Mouse (Mus musculus): ENCODE results near the gene Fam110a. TPM values are rescaled to one million over a fixed set of nuclear protein-coding genes. Genes with fewer than 3 reads are reported as not detected.
"Not testable (repeated sequence)": the region's sequence is repeated elsewhere in the genome, so short reads cannot be mapped to it uniquely, and the experiment has no call there.

Fam110a gene
- total RNA-seq, 2 experiments from 2014 or later, result 9.0 to 11.1 TPM

DNA sequence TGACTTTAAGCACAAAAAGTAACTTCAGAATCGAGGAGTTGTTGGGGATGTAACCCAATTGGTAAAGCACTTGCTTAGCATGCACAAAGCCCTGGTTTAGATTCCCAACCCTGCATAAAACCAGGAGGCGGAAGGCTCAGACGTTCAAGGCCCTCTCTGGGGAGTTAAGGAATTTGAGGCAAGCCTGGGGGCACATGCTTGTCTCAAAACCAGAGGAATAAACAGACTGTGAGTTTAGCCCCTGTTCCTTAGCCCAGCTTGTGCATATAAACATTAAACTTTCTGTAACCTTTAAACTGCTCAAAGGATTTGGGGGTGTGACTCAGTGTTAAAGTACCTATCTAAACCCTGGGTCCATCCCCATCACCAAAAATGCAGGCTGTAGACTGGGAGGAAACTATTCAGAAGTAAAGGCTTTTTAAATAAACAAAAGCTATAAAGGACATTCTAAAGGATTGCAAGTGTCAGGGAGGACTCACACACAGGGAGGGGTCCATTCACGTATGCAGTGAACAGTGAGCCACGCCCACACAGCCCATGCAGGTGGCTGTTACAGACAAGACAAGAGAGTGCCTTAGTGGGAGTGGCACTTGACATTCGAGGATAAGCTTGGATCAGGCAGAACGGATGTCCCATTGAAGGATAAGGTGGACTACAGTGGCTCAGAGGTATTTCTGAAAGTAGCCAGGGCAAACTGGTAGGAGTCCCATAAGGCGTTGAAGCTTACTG lies 17.9 kb upstream of the Fam110a start:
- DNase-seq (ENCODE audit: low spot score in 2 of 2), result no peak

DNA sequence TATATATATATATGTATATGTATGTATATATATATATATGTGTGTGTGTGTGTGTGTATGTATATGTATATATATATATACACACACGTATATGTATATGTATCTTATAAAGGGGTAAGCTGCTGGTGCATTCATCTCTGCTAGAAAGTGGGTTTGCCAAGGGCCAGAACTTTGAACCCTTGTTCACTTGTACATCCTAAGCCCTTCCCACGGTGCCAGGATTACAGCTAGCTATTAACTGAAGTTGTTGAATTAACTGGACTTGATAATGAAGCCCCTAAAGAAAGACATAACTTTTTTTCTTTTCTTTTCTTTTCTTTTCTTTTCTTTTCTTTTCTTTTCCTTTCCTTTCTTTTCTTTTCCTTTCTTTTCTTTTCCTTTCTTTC lies 17.2 kb upstream of the Fam110a start:
- DNase-seq (ENCODE audit: low spot score in 2 of 2), result not testable (repeated sequence)

DNA sequence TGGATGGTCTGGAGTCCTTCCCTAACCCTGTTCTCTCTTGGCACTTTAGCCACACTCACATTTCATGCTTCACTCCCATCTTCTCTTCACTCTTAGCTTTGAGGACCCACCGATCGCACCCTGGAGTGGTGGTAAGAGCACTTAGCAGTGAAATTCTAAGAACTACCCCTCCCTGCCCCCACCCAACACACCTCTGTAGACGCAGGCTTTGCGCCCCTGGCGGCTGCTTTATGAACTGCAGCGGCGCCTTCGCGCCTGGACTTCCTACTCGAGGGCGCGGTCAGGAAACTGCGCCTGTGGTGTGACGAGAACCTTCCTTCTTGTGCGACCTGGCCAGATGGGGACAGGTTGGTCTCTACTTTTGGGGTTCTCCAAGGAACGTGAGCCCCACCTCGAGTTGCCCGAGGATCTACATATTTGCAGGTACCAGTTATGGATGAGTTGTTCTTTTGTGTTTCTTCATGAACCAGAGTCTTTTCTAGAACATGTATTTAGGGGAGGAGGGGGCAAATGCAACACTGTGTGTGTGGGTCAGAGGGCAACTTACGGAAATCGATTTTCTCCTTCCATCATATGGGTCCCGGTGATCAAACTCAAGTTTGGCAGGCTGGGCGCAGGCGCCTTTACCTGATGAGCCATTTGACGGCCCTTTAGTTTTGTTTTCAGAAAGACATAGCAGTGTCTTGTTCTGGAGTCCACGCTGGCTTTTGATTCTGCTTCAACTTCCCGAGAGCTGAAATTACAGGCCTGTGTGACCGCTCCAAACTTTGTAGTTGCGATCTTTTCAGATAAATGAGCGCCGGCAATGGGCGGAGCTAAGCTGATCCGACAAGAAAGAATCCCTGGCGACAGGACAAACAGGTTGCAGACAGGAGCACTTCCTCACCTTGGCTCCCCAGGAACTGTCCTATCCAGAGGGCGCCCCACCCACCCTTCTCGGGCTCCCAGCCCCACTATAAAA lies 16.5 kb upstream of the Fam110a start, which contains the start of gene Slc52a3:
TSS of gene Slc52a3 (plus strand) at position 283 of the 961 bp plus-strand sequence.
- DNase-seq (ENCODE audit: low spot score in 2 of 2), result peak; percentile 88 to 90

DNA sequence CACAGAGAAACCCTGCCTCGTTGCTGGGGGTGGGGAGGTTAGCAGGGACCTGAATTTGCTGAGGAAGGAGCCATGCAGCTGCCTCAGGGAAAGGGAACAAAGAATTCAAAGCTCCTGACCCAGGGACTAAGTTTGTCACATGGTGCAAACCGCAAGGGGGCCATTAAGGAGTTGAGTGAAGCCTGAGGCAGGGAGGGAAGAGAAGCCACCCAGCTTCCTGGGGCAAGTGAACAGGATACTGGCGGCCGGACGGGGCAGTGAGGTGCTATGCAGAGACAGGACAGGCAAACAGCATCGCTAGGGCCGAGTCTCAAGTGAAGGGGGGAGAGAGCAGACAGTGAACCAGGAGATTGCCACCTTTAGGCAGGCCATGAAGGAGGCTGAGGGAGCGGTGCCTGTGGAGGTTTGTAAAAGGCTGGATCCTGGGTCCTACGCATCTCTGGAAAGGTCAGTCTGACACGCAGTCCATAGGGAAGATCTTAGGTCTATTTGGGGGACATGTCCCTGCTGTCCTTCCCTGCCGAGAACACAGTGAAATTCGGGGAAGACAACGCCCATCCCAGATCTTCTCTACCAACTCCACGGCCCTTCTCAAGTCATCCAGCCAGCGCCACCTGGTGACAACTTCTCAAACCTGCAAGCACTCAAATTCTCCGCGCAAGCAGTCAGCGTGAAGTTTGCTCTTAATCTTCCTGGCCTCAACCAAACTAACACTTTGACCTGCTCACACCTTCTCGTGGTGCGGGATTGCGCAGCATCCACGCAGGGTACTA lies 14.5 kb upstream of the Fam110a start:
- DNase-seq (ENCODE audit: low spot score in 2 of 2), result peak; percentile 84 to 86

DNA sequence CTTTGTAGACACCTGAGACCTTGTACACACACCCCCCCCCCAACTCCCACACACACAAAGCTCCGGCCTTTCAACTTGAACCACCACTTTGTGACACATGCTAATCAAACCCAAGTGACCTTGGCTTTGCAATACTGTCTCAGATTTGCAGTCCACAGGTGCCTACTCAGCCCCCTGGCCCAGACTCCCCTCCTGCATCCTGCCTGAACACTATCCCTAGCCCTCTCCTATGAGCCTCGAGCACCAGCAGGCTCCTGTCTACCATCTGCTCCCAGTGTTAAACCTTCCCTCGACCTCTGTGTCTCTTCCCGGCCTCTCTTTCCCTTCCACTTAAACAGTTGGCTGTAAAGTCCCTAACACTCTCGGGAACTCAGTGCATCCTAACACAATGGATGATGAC lies 11.4 kb upstream of the Fam110a start:
- DNase-seq (ENCODE audit: low spot score in 2 of 2), result no peak

DNA sequence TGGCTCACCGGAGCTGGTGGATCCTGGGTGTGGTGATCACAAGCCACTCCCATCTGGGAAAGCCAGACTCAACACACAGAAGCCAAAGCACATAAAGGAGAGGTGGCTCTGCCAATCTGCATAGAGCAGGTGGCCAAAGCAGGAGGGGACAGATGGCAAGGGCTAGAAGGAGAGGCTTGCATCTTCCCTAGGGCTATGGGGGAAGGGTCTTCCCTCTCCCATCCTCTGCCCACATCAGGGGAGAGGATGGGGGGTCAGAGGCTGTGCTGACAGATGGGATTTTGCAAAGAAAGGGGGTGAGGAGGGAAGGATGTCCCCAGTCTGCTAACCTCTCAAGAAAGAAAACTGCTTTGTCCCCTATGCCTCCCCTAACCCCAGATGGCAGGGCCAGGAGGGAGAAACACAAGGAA lies 11.0 kb upstream of the Fam110a start:
- no peak for DNase-seq (ENCODE audit: low spot score in 2 of 2)

DNA sequence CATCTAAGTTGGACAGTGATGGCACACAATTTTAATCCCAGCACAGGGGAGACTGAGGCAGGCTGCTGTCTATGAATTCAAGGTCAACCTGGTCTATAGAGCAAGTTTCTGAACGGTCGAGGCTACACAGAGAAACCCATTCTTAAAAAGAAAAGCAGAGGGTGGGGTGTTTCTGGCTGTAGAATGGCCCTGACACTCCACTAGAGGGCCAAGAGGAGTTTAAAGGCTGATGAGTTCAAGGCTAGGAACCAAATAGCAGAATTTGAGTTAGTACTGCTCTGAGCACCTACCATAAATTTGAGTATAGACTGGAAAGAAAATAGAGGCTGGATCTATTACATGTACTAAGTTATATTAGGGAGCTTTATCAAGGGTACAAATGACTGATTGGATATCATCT lies 9.0 kb upstream of the Fam110a start:
- no peak for DNase-seq (ENCODE audit: low spot score in 2 of 2)

DNA sequence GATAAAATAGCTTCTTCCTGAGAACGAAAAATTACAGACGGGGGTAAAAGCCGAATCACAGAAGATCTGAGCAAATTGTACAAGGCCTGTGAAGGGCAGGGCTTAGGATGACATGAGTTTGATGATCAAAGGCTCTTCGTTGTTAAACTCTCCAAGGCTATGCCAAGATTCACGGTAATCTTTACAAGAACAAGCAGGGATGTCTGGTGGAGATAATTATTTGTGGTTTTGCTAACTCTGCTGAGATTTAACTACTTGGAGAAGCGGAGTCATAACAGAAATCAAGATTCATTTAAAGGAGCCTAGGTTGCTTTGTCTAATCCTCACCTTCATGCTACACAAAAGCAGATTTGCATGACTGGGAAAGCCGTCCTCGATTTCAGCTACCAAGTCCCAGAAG lies 6.9 kb upstream of the Fam110a start:
- no peak for DNase-seq (ENCODE audit: low spot score in 2 of 2)

DNA sequence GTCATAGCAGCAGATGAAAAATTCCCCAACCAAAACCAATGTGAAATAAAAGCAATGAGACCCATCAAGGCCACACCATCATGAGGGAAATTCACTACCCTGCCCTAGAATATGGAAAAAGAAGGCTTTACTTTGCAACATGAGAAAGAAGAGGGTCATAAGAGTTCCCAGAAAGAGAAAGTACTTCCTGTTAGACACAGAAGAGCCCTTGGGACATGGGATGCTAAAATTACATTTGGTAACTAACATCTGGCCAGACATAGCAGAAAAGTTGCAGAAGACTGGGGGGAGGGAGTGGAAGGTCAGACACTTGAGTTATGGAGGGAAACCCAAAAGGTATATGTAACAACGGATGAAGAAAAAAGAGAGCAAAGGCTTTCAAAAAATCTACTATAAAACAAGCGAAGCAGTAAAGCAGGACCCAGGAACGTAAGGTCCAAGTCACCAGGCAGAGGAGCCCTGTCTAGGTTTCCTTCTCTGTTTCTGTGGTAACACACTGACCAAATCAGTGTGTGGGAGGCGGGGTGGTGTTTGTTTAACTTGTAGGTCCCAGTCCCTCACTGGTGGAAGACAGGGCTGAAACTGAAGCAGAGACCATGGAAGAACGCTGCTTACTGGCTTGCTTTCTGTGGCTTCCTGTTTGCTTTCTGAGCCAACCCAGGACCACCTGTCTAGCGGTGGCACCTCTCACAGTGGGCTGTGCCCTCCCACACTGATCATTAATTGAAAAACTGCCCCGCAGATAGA lies 5.6 kb upstream of the Fam110a start:
- DNase-seq (ENCODE audit: low spot score in 2 of 2), result no peak

DNA sequence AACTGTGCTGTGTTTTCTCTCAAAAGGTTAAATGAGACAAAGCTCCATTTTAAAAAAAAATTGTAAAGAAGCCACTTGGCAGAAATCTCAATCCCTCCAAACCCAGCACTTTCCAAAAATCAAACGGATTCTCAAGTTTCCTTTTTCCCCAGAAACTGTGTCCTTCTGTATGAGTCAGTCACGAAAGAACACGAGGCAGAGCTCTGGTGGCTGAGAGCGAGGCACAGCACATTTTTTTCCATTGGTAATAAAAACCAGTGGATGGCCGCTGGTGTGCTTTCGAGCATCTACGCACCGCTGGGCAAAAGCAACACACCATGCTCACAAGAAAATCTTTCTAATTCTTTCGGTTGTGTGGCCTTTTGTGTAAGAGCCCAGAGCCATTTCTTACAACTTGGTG lies 4.0 kb upstream of the Fam110a start:
- DNase-seq (ENCODE audit: low spot score in 2 of 2), result no peak

DNA sequence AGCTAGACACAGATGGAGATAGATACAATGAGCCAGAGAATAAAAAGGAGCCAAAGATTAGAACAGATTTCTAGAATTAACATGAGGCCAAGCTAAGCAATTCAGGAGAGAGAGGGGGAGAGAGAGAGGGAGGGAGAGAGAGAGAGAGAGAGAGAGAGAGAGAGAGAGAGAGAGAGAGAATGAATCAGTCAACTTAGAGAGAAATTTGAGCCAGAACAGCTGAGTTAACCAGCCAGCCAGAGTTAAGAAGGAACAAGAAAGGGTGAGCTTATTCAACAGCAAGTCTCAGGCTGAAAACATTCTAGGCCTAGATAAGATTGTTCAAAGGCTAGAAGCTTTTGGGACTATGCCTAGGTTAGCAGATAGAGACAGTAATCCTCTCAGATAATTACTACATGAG lies 2.5 kb upstream of the Fam110a start:
- DNase-seq (ENCODE audit: low spot score in 2 of 2), result no peak

DNA sequence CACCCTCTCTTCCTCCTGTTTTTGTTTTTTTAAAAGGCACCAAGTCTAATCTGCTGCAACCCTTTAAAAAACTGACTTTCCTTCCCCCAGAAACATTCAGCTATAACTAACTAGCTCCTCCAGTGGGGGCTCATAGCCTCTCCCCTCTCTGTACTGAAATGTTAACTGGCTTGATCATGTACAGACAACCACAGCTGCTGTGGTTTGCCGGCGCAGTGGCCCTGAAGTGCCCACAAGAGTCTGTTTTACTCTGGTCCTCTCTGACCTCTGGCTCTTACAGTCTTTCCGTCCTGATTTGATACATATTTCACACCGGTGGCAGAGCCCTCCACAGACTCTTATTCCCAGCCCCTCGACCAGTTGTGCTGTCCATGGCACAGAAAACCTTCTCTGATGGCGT lies 1.2 kb upstream of the Fam110a start:
- no peak for DNase-seq (ENCODE audit: low spot score in 2 of 2)

DNA sequence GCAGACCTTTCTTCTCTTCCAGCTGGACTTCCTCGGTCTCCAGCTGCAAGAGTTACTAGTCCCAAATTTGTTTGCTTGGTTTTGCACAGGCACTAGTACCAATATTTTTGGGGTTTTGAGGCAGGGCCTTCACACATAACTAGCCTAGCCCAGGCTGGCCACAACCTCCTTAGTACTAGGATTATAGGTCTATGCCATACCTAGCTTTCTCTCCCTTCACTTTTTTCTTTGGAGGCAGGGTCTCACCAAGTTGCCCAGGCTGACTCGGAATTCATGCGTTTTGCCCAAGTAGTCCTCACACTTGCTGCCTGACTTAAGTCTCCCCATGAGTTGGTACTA lies 305 bp upstream of the Fam110a start:
- no peak for DNase-seq (ENCODE audit: low spot score in 2 of 2)

DNA sequence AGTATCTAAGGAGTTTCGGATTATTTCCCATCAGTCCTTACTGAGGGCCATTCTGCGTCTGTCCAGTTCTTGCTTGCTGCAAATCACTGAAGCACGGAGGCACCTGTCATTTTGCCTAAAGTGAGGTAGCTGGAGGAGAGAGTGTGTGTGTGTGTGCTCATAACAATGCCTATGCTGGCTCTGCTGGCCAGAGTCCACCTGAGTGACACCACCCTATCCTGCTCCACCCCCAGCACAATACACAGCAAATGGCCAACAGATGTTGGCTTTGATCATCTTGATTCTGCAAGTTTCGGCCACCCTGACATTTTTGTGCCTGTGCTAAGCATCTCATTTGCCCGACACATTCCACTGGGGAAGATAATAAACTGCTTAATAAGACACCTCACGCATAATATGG lies 1.5 kb downstream of the Fam110a start:
- no peak for DNase-seq (ENCODE audit: low spot score in 2 of 2)

DNA sequence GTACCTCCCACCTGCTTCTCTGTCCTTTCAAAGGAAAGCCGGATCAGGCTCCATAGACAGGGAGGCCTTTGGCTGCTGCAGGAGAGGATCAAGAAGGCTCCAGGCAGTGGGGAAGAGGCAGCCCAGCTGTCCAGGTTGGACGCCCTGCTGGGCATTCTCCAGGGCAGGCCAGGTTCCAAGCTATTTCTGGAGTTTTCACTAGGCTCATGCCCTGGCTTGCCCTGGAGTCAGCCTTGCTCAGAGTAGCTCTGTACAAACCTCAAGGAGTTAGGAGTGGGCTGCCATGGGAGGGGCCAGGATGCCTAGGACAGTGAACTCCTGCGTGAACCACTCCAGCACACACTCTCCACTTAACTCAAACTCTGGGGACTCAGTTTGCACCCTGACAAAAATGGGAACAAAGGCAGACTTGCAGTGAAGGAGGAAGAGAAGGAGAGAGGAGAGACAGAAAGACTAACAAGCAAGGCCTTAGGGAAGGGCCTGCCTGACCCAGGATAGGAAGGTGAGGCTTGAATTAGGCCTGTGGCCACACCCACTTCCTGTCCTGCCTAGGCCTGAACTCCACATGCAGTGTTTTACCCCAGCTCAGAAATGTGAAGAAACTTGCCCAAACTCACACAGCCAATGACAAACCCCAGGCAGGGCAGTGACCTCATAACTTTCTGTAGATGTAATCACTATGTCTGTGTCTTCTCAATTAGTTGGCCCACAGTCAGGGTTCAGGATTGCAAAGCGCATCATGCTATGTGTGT lies 2.2 kb downstream of the Fam110a start:
- DNase-seq (ENCODE audit: low spot score in 2 of 2), result peak in 1 of 2 experiments; percentile 18

DNA sequence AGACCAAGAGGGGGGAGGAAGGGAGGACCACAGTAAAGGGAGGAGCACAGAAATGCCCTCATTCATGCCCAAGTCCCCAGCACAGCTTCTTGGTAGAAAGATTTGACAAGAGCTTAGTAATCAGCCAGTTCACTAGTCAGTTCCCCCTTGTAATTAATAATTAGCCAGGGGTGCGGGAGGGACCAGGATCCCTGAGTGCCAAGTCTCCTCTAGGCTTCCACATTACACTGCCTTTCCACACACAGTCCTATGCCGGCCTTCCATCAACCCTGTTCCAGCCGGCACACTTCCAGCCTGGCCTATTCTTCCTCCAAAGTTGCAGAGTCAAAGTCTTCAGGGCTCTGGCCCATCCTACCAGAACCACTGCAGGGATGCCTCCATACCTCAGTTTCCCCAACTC lies 4.0 kb downstream of the Fam110a start:
- no peak for DNase-seq (ENCODE audit: low spot score in 2 of 2)

DNA sequence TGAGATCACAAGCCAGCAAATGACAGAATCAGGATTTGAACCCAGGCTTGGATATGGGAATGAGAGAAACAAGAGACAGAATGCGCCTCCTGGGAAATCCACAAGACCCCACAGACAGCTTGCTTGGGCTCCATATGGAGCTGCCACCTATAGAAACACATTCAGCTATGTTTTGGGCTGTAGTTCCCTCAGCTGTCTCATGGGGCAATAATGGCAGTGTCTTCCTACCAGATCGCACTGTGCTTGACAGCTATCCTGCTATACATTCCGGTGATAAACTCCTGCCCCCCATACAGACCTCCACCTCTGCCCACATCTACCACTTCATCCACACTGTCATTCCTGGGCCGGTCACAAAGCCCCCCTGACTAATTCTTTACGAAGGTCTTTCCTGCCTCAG lies 4.7 kb downstream of the Fam110a start:
- DNase-seq (ENCODE audit: low spot score in 2 of 2), result no peak

DNA sequence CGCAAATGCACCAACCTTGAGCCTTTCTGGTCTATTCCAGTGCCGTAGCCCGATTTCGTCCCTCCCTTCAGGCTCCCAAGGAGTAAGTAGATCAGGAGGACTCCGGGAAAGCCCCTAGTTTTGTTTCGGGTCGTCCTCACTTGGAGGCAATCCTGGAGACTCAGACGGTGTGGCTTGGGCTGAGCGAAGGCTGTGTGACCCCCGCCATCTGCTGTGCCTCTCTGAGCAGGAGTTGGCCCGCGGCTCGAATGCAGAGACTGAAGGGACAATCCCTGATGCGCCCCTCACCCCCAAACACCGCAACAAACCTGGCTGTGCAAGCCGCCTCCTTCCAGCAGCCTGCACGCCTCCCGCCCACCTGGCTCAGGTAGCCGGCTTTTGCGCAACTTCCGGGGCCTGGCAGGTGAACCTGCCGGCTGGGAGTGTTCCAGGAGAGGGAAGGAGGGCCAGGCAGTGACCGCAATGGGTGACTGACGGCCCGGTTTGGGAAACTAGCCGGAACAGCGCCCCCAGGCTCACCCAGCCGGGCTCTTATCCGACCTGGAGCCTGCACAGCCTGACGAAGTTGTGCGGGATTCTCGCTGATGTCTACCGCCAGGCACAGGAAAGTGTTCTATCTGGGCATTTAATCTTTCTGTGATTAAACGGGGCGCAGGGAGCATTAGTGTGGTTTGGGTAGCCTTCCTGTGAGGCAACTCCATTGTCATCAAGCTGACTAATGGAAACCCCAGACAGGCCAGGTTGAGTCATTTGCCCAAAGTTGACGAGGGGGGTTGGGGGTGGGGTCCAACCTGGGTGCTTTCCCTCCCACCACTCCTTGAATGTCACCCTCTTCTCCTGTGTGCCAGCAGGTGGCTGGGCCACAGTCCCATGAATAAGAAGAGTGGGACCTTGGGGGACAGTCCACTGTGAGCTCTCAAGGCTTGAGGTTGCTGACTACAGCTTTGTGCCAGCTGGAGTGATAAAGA lies 6.1 kb downstream of the Fam110a start:
- DNase-seq (ENCODE audit: low spot score in 2 of 2), result no peak
